ENCODE assay signal across 8 mouse cellular contexts in genomic region chrX:71215113-71215708, GRCm38 (mm10). TPM values are rescaled to one million over a fixed set of nuclear protein-coding genes. Genes with fewer than 3 reads are reported as not detected.
DNase-seq lines count a peak whose midpoint lies in the region; ATAC-seq and TF ChIP-seq lines count a peak whose summit lies in the region.

No protein-coding gene starts in this region.

- no peaks in the 10 kb centered on the region for H3K9me3 ChIP-seq in heart, embryonic 15.5 days (replicated peaks)
- H3K9me3 ChIP-seq in liver, embryonic 11.5 days (ENCODE audit: control insufficient read depth, low read length), result no peaks in the 10 kb centered on the region

- no peaks in the 10 kb centered on the region for H3K79me3 ChIP-seq in C2C12 (ENCODE audit: low read depth)

- DNase-seq in heart, adult 2 months, result peak in 1 of 2 experiments; percentile 57
- no peak for DNase-seq in heart, adult 11 months
- peak; percentile 20 for DNase-seq in brain, adult 2 months (ENCODE audit: low read depth, low spot score)
- no peak for DNase-seq in liver, embryonic 11.5 days (ENCODE audit: low spot score)
- DNase-seq in retina, postnatal 1 day, result no peak

- H3K79me2 ChIP-seq in heart, adult 2 months (replicated peaks; ENCODE audit: control insufficient read depth, insufficient read depth, low read length), result no peaks in the 10 kb centered on the region
- H3K79me2 ChIP-seq in C2C12 (ENCODE audit: control insufficient read depth, insufficient read depth) (no peaks in the 10 kb centered on the region), myocyte (ENCODE audit: control insufficient read depth, insufficient read depth) (peaks cover 5% of the 10 kb centered on the region)

- intact Hi-C loops in heart, adult 2 months (cut with DNase I), result loop anchor here (2.0 to 10.0 kb wide), 4 partner anchors 63 to 740 kb away; partner anchors contain the start of gene Tmem185a

- peak; percentile 47 for ATAC-seq in heart, embryonic 15.5 days (replicated peaks; ENCODE audit: insufficient number of reproducible peaks, insufficient read depth, low FRiP score, low read depth)
- peak; percentile 81 for ATAC-seq in liver, embryonic 11.5 days (replicated peaks; ENCODE audit: low FRiP score)

- peak overlapping the region; percentile 64 for H3K27ac ChIP-seq in heart, adult 2 months
- H3K27ac ChIP-seq in heart, embryonic 15.5 days, result no peak overlapping the region
- H3K27ac ChIP-seq in liver, embryonic 11.5 days (ENCODE audit: low read depth, low read length), result no peak overlapping the region

- H3ac ChIP-seq in C2C12 (ENCODE audit: control insufficient read depth, insufficient read length, low read depth), result peak overlapping the region; percentile 50
- H3ac ChIP-seq in myocyte (ENCODE audit: control insufficient read depth, insufficient read length), result no peak overlapping the region

- no peaks in the 10 kb centered on the region for H3K27me3 ChIP-seq in heart, adult 2 months (ENCODE audit: control insufficient read depth, insufficient read depth, low read length)
- no peaks in the 10 kb centered on the region for H3K27me3 ChIP-seq in C2C12 (ENCODE audit: control insufficient read depth, insufficient read depth, insufficient read length)
- no peaks in the 10 kb centered on the region for H3K27me3 ChIP-seq in heart, embryonic 15.5 days
- peaks cover 3% of the 10 kb centered on the region; the same call in 1 of the 2 replicates for H3K27me3 ChIP-seq in liver, embryonic 11.5 days (replicated peaks; ENCODE audit: control insufficient read depth, insufficient read depth, low read length)
- no peaks in the 10 kb centered on the region for H3K27me3 ChIP-seq in myocyte (ENCODE audit: control insufficient read depth, insufficient read depth, insufficient read length)

- H3K36me3 ChIP-seq in heart, adult 2 months (ENCODE audit: control insufficient read depth, insufficient read depth, low read length), result no peaks in the 10 kb centered on the region
- no peaks in the 10 kb centered on the region for H3K36me3 ChIP-seq in C2C12 (ENCODE audit: control insufficient read depth, insufficient read depth)
- no peaks in the 10 kb centered on the region for H3K36me3 ChIP-seq in heart, embryonic 15.5 days
- no peaks in the 10 kb centered on the region for H3K36me3 ChIP-seq in liver, embryonic 11.5 days (ENCODE audit: control insufficient read depth, insufficient read depth, low read length)
- H3K36me3 ChIP-seq in myocyte (ENCODE audit: control insufficient read depth, insufficient read depth), result no peaks in the 10 kb centered on the region

- H3K9ac ChIP-seq in heart, adult 2 months (ENCODE audit: low read depth, low read length), result peak overlapping the region; percentile 79
- H3K9ac ChIP-seq in heart, embryonic 15.5 days, result peak overlapping the region; percentile 56
- peak overlapping the region; percentile 52 for H3K9ac ChIP-seq in liver, embryonic 11.5 days (ENCODE audit: low read depth, low read length)

- H3K4me2 ChIP-seq in heart, embryonic 15.5 days, result peak overlapping the region; percentile 70
- H3K4me2 ChIP-seq in liver, embryonic 11.5 days, result peak overlapping the region; percentile 72
- peak overlapping the region; percentile 48 for H3K4me2 ChIP-seq in myocyte (ENCODE audit: low read depth)

- H3K4me3 ChIP-seq in heart, adult 2 months, result peak overlapping the region; percentile 60
- H3K4me3 ChIP-seq in C2C12 (ENCODE audit: insufficient read depth, poor library complexity, severe bottlenecking) (peak overlapping the region; percentile 26), myocyte (peak overlapping the region; percentile 48)
- peak overlapping the region; percentile 63 for H3K4me3 ChIP-seq in heart, embryonic 15.5 days
- H3K4me3 ChIP-seq in liver, embryonic 11.5 days (ENCODE audit: low read depth, low read length), result peak overlapping the region; percentile 55

- no peak for TF ChIP-seq EP300 in heart, adult 2 months (IDR thresholded peaks at IDR 0.05; ENCODE audit: insufficient read depth, low read depth, low read length)

- no peaks in the 10 kb centered on the region for H3K4me1 ChIP-seq in heart, adult 2 months (ENCODE audit: control insufficient read depth, insufficient read depth, low read length)
- no peaks in the 10 kb centered on the region for H3K4me1 ChIP-seq in heart, embryonic 15.5 days (replicated peaks)
- H3K4me1 ChIP-seq in liver, embryonic 11.5 days (replicated peaks; ENCODE audit: control insufficient read depth, insufficient read depth, low read length), result no peaks in the 10 kb centered on the region

- TF ChIP-seq CTCF in heart, adult 2 months (IDR thresholded peaks at IDR 0.05), result peak; percentile 21
- TF ChIP-seq CTCF in C2C12 (IDR thresholded peaks at IDR 0.05; ENCODE audit: control insufficient read depth, insufficient read depth, insufficient read length), result no peak

- TF ChIP-seq POLR2A in heart, adult 2 months (IDR thresholded peaks at IDR 0.05; ENCODE audit: insufficient read depth, low read depth, low read length), result 0 out of 2 replicates have a peak, but pooled peaks have one; percentile 41
- peak; percentile 21 for TF ChIP-seq POLR2A in myocyte (IDR thresholded peaks at IDR 0.05; ENCODE audit: insufficient read length, low read depth)

- WGBS in heart, adult 2 months, result 16% methylated on average over 25 of the region's 27 CpGs
- WGBS in heart, embryonic 15.5 days, result 11% methylated on average over 27 of the region's 27 CpGs
- 20% methylated on average over 27 of the region's 27 CpGs for WGBS in liver, embryonic 11.5 days

TF ChIP-seq in C2C12, 6 proteins besides CTCF, POLR2A, EP300 and RAD21:
- TF ChIP-seq FOSL1 (IDR thresholded peaks at IDR 0.05; ENCODE audit: insufficient read depth, low read length, poor library complexity, severe bottlenecking), result no peak
- TF ChIP-seq MYOD1 (IDR thresholded peaks at IDR 0.05; ENCODE audit: control insufficient read depth, insufficient read length, low read depth), result no peak
- TF ChIP-seq MAX (IDR thresholded peaks at IDR 0.05), result no peak
- TF ChIP-seq MYOG (IDR thresholded peaks at IDR 0.05; ENCODE audit: control insufficient read depth, extremely low read depth, insufficient read length), result no peak
- no peak for TF ChIP-seq USF1 (IDR thresholded peaks at IDR 0.05; ENCODE audit: low read depth)
TF ChIP-seq in C2C12: peak in this region for 0.

TF ChIP-seq in myocyte, 11 proteins besides CTCF, POLR2A, EP300 and RAD21:
- TF ChIP-seq TCF3 (IDR thresholded peaks at IDR 0.05; ENCODE audit: insufficient read length, low read depth) (no peak), MYOG (IDR thresholded peaks at IDR 0.05; ENCODE audit: control insufficient read depth in 1 of 3, insufficient read depth in 1 of 3, insufficient read length in 2 of 3, low read depth in 2 of 3) (peak in 1 of 3 experiments; percentile 41), USF1 (IDR thresholded peaks at IDR 0.05; ENCODE audit: low read depth) (no peak)

RNA-seq across cellular contexts. Expression of gene Mtm1, which starts 4.6 kb away (rescaled TPM):
- total RNA-seq in heart, adult 2 months (2021), result 10 to 100 TPM; 15.6 to 18.9 TPM
- polyA plus RNA-seq in heart, adult 2 months (2012; rRNA removed), result 5.0 and 10.7 TPM in 2 replicates
- 0.26 TPM for polyA plus RNA-seq in C2C12 (2012; fragmentation: generic; extraction: Trizol)
- polyA plus RNA-seq in heart, embryonic 15.5 days (2015; fragmentation: Nextera tagmentation; extraction: Ambion mirVana), result 4.3 and 5.0 TPM in 2 replicates
- polyA plus RNA-seq in liver, embryonic 11.5 days (2014; fragmentation: Nextera tagmentation; extraction: Ambion mirVana), result 4.6 and 4.8 TPM in 2 replicates
- polyA plus RNA-seq in myocyte (2012; fragmentation: generic; extraction: Trizol), result 4.3 TPM
